Mouse (Mus musculus) MEL (cell line): ENCODE results near the gene Gm14569. TPM values are rescaled to one million over a fixed set of nuclear protein-coding genes. Genes with fewer than 3 reads are reported as not detected.

Experiments
- DNase-seq: peaks from one replicate; pipeline ENCODE4 v3.0.0; 2011; ENCODE audit warnings: low read depth, low spot score
- H3K27ac ChIP-seq: 2 replicates; pipeline ENCODE4 v1.5.1; 2012; ENCODE audit warnings: low read depth, mild to moderate bottlenecking, control low read depth, low read length, moderate library complexity; ENCODE audit not compliant: control insufficient read depth
- H3K27me3 ChIP-seq, 2 experiments: fragments of 150-350 bp in 1 of 2; sonication (generic) in 1 of 2; 2 replicates each; pipeline ENCODE4 v1.6.1; 2012; ENCODE audit warnings: low read length in 2 of 2, mild to moderate bottlenecking in 2 of 2, improper control_type of control experiment in 1 of 2, moderate library complexity in 1 of 2; ENCODE audit not compliant: insufficient read depth in 2 of 2, control insufficient read depth in 1 of 2
- H3K36me3 ChIP-seq, 2 experiments: 2 replicates each; pipeline ENCODE4 v1.6.1; 2012 to 2014; ENCODE audit warnings: low read length in 2 of 2, improper control_type of control experiment in 1 of 2, inconsistent platforms in 1 of 2, mild to moderate bottlenecking in 1 of 2; ENCODE audit not compliant: insufficient read depth in 2 of 2, control insufficient read depth in 1 of 2
- H3K4me1 ChIP-seq, 2 experiments: fragments of 150-350 bp in 1 of 2; sonication (generic) in 1 of 2; 2 replicates each; pipeline ENCODE4 v1.6.1; 2012; ENCODE audit warnings: low read length in 2 of 2, improper control_type of control experiment in 1 of 2, mild to moderate bottlenecking in 1 of 2; ENCODE audit not compliant: insufficient read depth in 2 of 2, control insufficient read depth in 1 of 2
- H3K4me3 ChIP-seq, 2 experiments: fragments of 150-350 bp in 1 of 2; sonication (generic) in 1 of 2; 2 replicates each; pipeline ENCODE4 v1.5.1; 2012; ENCODE audit warnings: low read depth in 2 of 2, low read length in 2 of 2, mild to moderate bottlenecking in 2 of 2, moderate library complexity in 2 of 2, control low read depth in 1 of 2, improper control_type of control experiment in 1 of 2; ENCODE audit not compliant: control insufficient read depth in 1 of 2, insufficient read depth in 1 of 2
- H3K79me2 ChIP-seq: 2 replicates; pipeline ENCODE4 v1.6.1; 2012; ENCODE audit warnings: mild to moderate bottlenecking, low read length, moderate library complexity; ENCODE audit not compliant: control insufficient read depth, poor library complexity, insufficient read depth
- H3K9ac ChIP-seq: 2 replicates; pipeline ENCODE4 v1.6.1; 2012; ENCODE audit warnings: low read depth, mild to moderate bottlenecking, control low read depth, low read length, moderate library complexity; ENCODE audit not compliant: control insufficient read depth, poor library complexity, severe bottlenecking
- H3K9me3 ChIP-seq: fragments of 150-350 bp; sonication (generic); replicated peaks from 2 replicates; pipeline ENCODE4 v1.6.1; 2012; ENCODE audit warnings: mild to moderate bottlenecking, low read length, improper control_type of control experiment, moderate library complexity; ENCODE audit not compliant: insufficient read depth
- BHLHE40 ChIP-seq: IDR thresholded peaks from 2 replicates; pipeline ENCODE4 v1.6.1; 2012; ENCODE audit warnings: low read depth, mild to moderate bottlenecking, inconsistent platforms, low read length, improper control_type of control experiment, borderline replicate concordance
- CTCF ChIP-seq, 3 experiments: IDR thresholded peaks in 2 of 3; conservative IDR thresholded peaks in 1 of 3; 2 replicates each; pipeline ENCODE4 v1.5.1; 2011 to 2012; ENCODE audit warnings: low read length in 3 of 3, low read depth in 2 of 3, mild to moderate bottlenecking in 2 of 3, improper control_type of control experiment in 1 of 3, inconsistent platforms in 1 of 3, mixed read lengths in 1 of 3, moderate library complexity in 1 of 3; ENCODE audit not compliant: control insufficient read depth in 1 of 3, insufficient read depth in 1 of 3, poor library complexity in 1 of 3, severe bottlenecking in 1 of 3
- E2F4 ChIP-seq: IDR thresholded peaks from 2 replicates; pipeline ENCODE4 v1.6.1; 2011; ENCODE audit warnings: low read depth, low read length, improper control_type of control experiment, borderline replicate concordance
- ELF1 ChIP-seq: IDR thresholded peaks from 2 replicates; pipeline ENCODE4 v1.6.1; 2014; ENCODE audit warnings: low read depth, mild to moderate bottlenecking, inconsistent platforms, low read length, improper control_type of control experiment, moderate library complexity
- EP300 ChIP-seq, 2 experiments: IDR thresholded peaks; 2 replicates each; pipeline ENCODE4 v1.6.1; 2011; ENCODE audit warnings: improper control_type of control experiment in 2 of 2, low read length in 2 of 2, low read depth in 1 of 2, mild to moderate bottlenecking in 1 of 2
- ETS1 ChIP-seq: IDR thresholded peaks from 2 replicates; pipeline ENCODE4 v1.6.1; 2012; ENCODE audit warnings: low read depth, mild to moderate bottlenecking, inconsistent platforms, low read length, improper control_type of control experiment, moderate library complexity
- GABPA ChIP-seq: IDR thresholded peaks from 2 replicates; pipeline ENCODE4 v1.6.1; 2012; ENCODE audit warnings: low read depth, mild to moderate bottlenecking, inconsistent platforms, low read length, improper control_type of control experiment, moderate library complexity
- GATA1 ChIP-seq: IDR thresholded peaks from 2 replicates; pipeline ENCODE4 v1.6.1; 2011; ENCODE audit warnings: low read depth, low read length, improper control_type of control experiment
- HCFC1 ChIP-seq: IDR thresholded peaks from 2 replicates; pipeline ENCODE4 v1.6.1; 2012; ENCODE audit warnings: low read depth, mild to moderate bottlenecking, inconsistent platforms, low read length, improper control_type of control experiment, moderate library complexity
- KAT2A ChIP-seq: conservative IDR thresholded peaks from 2 replicates; pipeline ENCODE4 v1.6.1; 2012; ENCODE audit warnings: low read depth, low read length, improper control_type of control experiment, inconsistent platforms
- MAX ChIP-seq: IDR thresholded peaks from 2 replicates; pipeline ENCODE4 v1.6.1; 2011; ENCODE audit warnings: low read length, improper control_type of control experiment
- NRF1 ChIP-seq: IDR thresholded peaks from 2 replicates; pipeline ENCODE4 v1.6.1; 2014; ENCODE audit warnings: low read depth, mild to moderate bottlenecking, inconsistent platforms, low read length, improper control_type of control experiment, moderate library complexity; ENCODE audit not compliant: poor library complexity, insufficient read depth, severe bottlenecking
- RAD21 ChIP-seq: IDR thresholded peaks from 2 replicates; pipeline ENCODE4 v1.6.1; 2011; ENCODE audit warnings: mild to moderate bottlenecking, low read depth, low read length, improper control_type of control experiment
- SMC3 ChIP-seq: IDR thresholded peaks from 2 replicates; pipeline ENCODE4 v1.6.1; 2011; ENCODE audit warnings: low read depth, low read length, improper control_type of control experiment
- TAL1 ChIP-seq: IDR thresholded peaks from 2 replicates; pipeline ENCODE4 v1.6.1; 2012; ENCODE audit warnings: mild to moderate bottlenecking, inconsistent platforms, low read length, moderate library complexity, mixed read lengths
- TBP ChIP-seq: IDR thresholded peaks from 2 replicates; pipeline ENCODE4 v1.8.0; 2011; ENCODE audit warnings: low read depth, low read length, improper control_type of control experiment
- TCF12 ChIP-seq: IDR thresholded peaks from 2 replicates; pipeline ENCODE4 v1.6.1; 2014; ENCODE audit warnings: low read depth, mild to moderate bottlenecking, inconsistent platforms, low read length, improper control_type of control experiment, moderate library complexity
- UBTF ChIP-seq: IDR thresholded peaks from 2 replicates; pipeline ENCODE4 v1.6.1; 2012; ENCODE audit warnings: low read depth, mild to moderate bottlenecking, inconsistent platforms, low read length, improper control_type of control experiment, moderate library complexity, borderline replicate concordance; ENCODE audit not compliant: insufficient read depth
- USF1 ChIP-seq: IDR thresholded peaks from 2 replicates; pipeline ENCODE4 v1.6.1; 2014; ENCODE audit warnings: low read depth, mild to moderate bottlenecking, inconsistent platforms, low read length, improper control_type of control experiment, moderate library complexity
- USF2 ChIP-seq, 2 experiments: IDR thresholded peaks; 2 replicates each; pipeline ENCODE4 v1.6.1; 2011 to 2012; ENCODE audit warnings: improper control_type of control experiment in 2 of 2, low read length in 2 of 2, borderline replicate concordance in 1 of 2, inconsistent platforms in 1 of 2, low read depth in 1 of 2, mild to moderate bottlenecking in 1 of 2; ENCODE audit not compliant: insufficient read depth in 1 of 2
- ZC3H11A ChIP-seq: IDR thresholded peaks from 2 replicates; pipeline ENCODE4 v1.6.1; 2012; ENCODE audit warnings: low read depth, mild to moderate bottlenecking, inconsistent platforms, low read length, improper control_type of control experiment
- ZKSCAN1 ChIP-seq: IDR thresholded peaks from 2 replicates; pipeline ENCODE4 v1.6.1; 2012; ENCODE audit warnings: low read depth, mild to moderate bottlenecking, inconsistent platforms, low read length, improper control_type of control experiment, moderate library complexity
- ZNF384 ChIP-seq: IDR thresholded peaks from 2 replicates; pipeline ENCODE4 v1.6.1; 2012; ENCODE audit warnings: low read depth, mild to moderate bottlenecking, inconsistent platforms, low read length, improper control_type of control experiment
- polyA plus RNA-seq, 2 experiments: library from polyadenylated mRNA; stranded (reverse) in 1 of 2; unstranded in 1 of 2; fragments of >175 nt in 1 of 2; fragments of >200 nt in 1 of 2; gene quantifications; 2 replicates each; pipeline versions ENCODE4 v1.2.1 to v1.2.4; 2012; ENCODE audit warnings: low replicate concordance in 2 of 2, low read depth in 1 of 2; ENCODE audit not compliant: insufficient read length in 2 of 2, insufficient read depth in 1 of 2, missing spikeins in 1 of 2
- total RNA-seq: library from RNA; depleted of rRNA; stranded (reverse); fragments of 300-350 nt; gene quantifications from 2 replicates; pipeline ENCODE4 v1.2.3, GENCODE M21; 2012

Gene Gm14569
- total and polyA plus RNA-seq, 3 experiments = 0.01 TPM; not detected in 2

GRCm38 (mm10) chrX:36513231-36513630 is 21.6 kb upstream of the Gm14569 start:
- H3K79me2 ChIP-seq = no peaks in the 10 kb centered on the region
- H3K36me3 ChIP-seq = no peaks in the 10 kb centered on the region
- no peak overlapping the region for H3K4me3 ChIP-seq
- H3K27ac ChIP-seq = no peak overlapping the region
- H3K4me1 ChIP-seq = no peaks in the 10 kb centered on the region
- no peak for DNase-seq
- H3K9me3 ChIP-seq = no peaks in the 10 kb centered on the region
- no peak overlapping the region for H3K9ac ChIP-seq
- H3K27me3 ChIP-seq = no peaks in the 10 kb centered on the region
- TF ChIP-seq MAX = no peak
- no peak for TF ChIP-seq ETS1
- no peak for TF ChIP-seq KAT2A
- no peak for TF ChIP-seq ELF1

GRCm38 (mm10) chrX:36506863-36507262 is 15.2 kb upstream of the Gm14569 start:
- Histone ChIP-seq H3K4me3 (no peak overlapping the region), H3K36me3 (no peaks in the 10 kb centered on the region), H3K27me3 (no peaks in the 10 kb centered on the region), H3K27ac (no peak overlapping the region), H3K9me3 (no peaks in the 10 kb centered on the region), H3K79me2 (no peaks in the 10 kb centered on the region), H3K9ac (no peak overlapping the region)
- no peak for TF ChIP-seq ELF1
- peak; percentile 53 for TF ChIP-seq ZC3H11A
- no peak for TF ChIP-seq BHLHE40
- peak; percentile 45 for TF ChIP-seq SMC3
- TF ChIP-seq CTCF (IDR thresholded peaks at IDR 0.05 in 2 of 3, conservative IDR thresholded peaks at IDR 0.05 in 1 of 3; ENCODE audit: control insufficient read depth in 1 of 3, insufficient read depth in 1 of 3, low read depth in 2 of 3, low read length in 3 of 3, poor library complexity in 1 of 3, severe bottlenecking in 1 of 3) = peak in 2 of 3 experiments; percentile 55 to 66; a peak in 4 of 6 replicates
- TF ChIP-seq TBP = no peak
- no peak for TF ChIP-seq USF1
- peak; percentile 72 for TF ChIP-seq RAD21
- TF ChIP-seq UBTF = no peak
- TF ChIP-seq, all 39 proteins: peak for 4
- no peaks in the 10 kb centered on the region for H3K4me1 ChIP-seq
- DNase-seq = peak; percentile 47

GRCm38 (mm10) chrX:36489506-36489905 is 2.1 kb downstream of the Gm14569 start:
- no peak overlapping the region for H3K4me3 ChIP-seq
- no peak for TF ChIP-seq HCFC1
- TF ChIP-seq NRF1 = no peak
- peak; percentile 15 to 60 (median 51); a peak in 5 of 6 replicates for TF ChIP-seq CTCF (IDR thresholded peaks at IDR 0.05 in 2 of 3, conservative IDR thresholded peaks at IDR 0.05 in 1 of 3; ENCODE audit: control insufficient read depth in 1 of 3, insufficient read depth in 1 of 3, low read depth in 2 of 3, low read length in 3 of 3, poor library complexity in 1 of 3, severe bottlenecking in 1 of 3)
- TF ChIP-seq TAL1 = no peak
- no peak for TF ChIP-seq MAX
- no peak for TF ChIP-seq TCF12
- TF ChIP-seq GABPA = no peak
- no peak for TF ChIP-seq E2F4
- no peak for TF ChIP-seq USF2 (IDR thresholded peaks at IDR 0.05; ENCODE audit: borderline replicate concordance in 1 of 2, insufficient read depth in 1 of 2, low read depth in 1 of 2, low read length in 2 of 2)
- no peak for TF ChIP-seq EP300 (IDR thresholded peaks at IDR 0.05; ENCODE audit: low read depth in 1 of 2, low read length in 2 of 2)
- no peak for TF ChIP-seq GATA1
- TF ChIP-seq ZKSCAN1 = no peak
- TF ChIP-seq ZNF384 = no peak
- TF ChIP-seq SMC3 = peak; percentile 37
- peak; percentile 24; the same call in 1 of the 2 replicates for TF ChIP-seq RAD21
- H3K79me2 ChIP-seq = no peaks in the 10 kb centered on the region
- DNase-seq = peak; percentile 37
- no peaks in the 10 kb centered on the region for H3K4me1 ChIP-seq
- H3K9ac ChIP-seq = no peak overlapping the region
- no peak overlapping the region for H3K27ac ChIP-seq
- H3K27me3 ChIP-seq = no peaks in the 10 kb centered on the region
- no peaks in the 10 kb centered on the region for H3K9me3 ChIP-seq
- no peaks in the 10 kb centered on the region for H3K36me3 ChIP-seq
